19 mouse cellular contexts compared by ENCODE assay signal in the genomic region with DNA sequence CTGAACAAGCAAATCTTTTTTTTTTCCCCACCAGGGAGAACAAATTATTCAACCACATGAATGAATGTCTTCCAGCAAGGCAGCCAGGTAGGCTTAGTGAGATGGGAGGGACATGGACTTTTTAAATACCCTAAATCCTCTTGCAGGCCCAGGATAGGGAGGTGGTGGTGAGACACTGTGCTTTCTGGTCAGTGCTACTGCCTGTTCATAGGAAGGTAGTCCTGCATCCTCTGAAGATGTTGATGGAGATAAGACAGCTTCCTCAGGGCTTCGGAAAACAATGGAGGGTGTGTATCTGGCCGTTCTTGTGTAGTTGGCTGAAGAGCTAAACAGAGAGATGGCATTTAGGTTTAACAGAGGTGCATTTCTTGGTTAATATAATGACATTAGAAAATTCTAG. TPM values are rescaled to one million over a fixed set of nuclear protein-coding genes. Genes with fewer than 3 reads are reported as not detected.
DNase-seq lines count a peak whose midpoint lies in the region; ATAC-seq and TF ChIP-seq lines count a peak whose summit lies in the region.
"Had no signal": no experiment of that assay in that cellular context is flagged by ENCODE, and none has a peak within 500 bp of the region (broad histone marks: within the 10 kb centered on the region; RNA-seq: fewer than 3 reads in every experiment).

No protein-coding gene starts in this region.

- no peak overlapping the region for H3K4me3 ChIP-seq in heart, adult 2 months
- H3K4me3 ChIP-seq in lung, postnatal 0 days (ENCODE audit: low read depth, low read length), result no peak overlapping the region
- H3K4me3 ChIP-seq in brown adipose tissue, adult 24 weeks (ENCODE audit: insufficient read depth, low read depth, low read length), result no peak overlapping the region
- H3K4me3 ChIP-seq: embryonic facial prominence, embryonic 10.5 days; embryonic facial prominence, embryonic 12.5 days; forebrain, embryonic 13.5 days; forebrain, embryonic 15.5 days had no signal

- ATAC-seq in lung, postnatal 0 days, result peak; percentile 49; the same call in 1 of the 2 replicates
- ATAC-seq: forebrain, embryonic 13.5 days; forebrain, embryonic 15.5 days had no signal

- no peak overlapping the region for H3K4me2 ChIP-seq in lung, postnatal 0 days (replicated peaks; ENCODE audit: low read depth, low read length)
- H3K4me2 ChIP-seq: embryonic facial prominence, embryonic 12.5 days; forebrain, embryonic 13.5 days; forebrain, embryonic 15.5 days had no signal

- peaks cover 1% of the 10 kb centered on the region; the same call in 1 of the 2 replicates for H3K4me1 ChIP-seq in heart, adult 2 months (ENCODE audit: control insufficient read depth, insufficient read depth, low read length)
- H3K4me1 ChIP-seq in lung, postnatal 0 days (ENCODE audit: insufficient read depth, low read depth, low read length), result no peaks in the 10 kb centered on the region
- peaks cover 3% of the 10 kb centered on the region; the same call in 1 of the 2 replicates for H3K4me1 ChIP-seq in brown adipose tissue, adult 24 weeks (ENCODE audit: control insufficient read depth, insufficient read depth, insufficient read length, low read length)
- H3K4me1 ChIP-seq: embryonic facial prominence, embryonic 10.5 days; embryonic facial prominence, embryonic 12.5 days; forebrain, embryonic 13.5 days; forebrain, embryonic 15.5 days had no signal

- H3K9me3 ChIP-seq in lung, postnatal 0 days (ENCODE audit: low read length), result no peaks in the 10 kb centered on the region
- H3K9me3 ChIP-seq: embryonic facial prominence, embryonic 10.5 days; embryonic facial prominence, embryonic 12.5 days; forebrain, embryonic 13.5 days; forebrain, embryonic 15.5 days had no signal

- intact Hi-C loops in heart, adult 2 months (cut with DNase I), result no loop called here
- intact Hi-C loops in heart, postnatal 14 days (cut with DNase I), result no loop called here

- 56% methylated on average over 2 of the region's 2 CpGs for WGBS in heart, adult 2 months
- 65% methylated on average over 2 of the region's 2 CpGs for WGBS in lung, postnatal 0 days

- H3K79me2 ChIP-seq in heart, adult 2 months (replicated peaks; ENCODE audit: control insufficient read depth, insufficient read depth, low read length), result no peaks in the 10 kb centered on the region

- no peak for TF ChIP-seq CTCF in heart, adult 2 months (IDR thresholded peaks at IDR 0.05)
- no peak for TF ChIP-seq CTCF in lung, postnatal 0 days (IDR thresholded peaks at IDR 0.05)

- H3K27me3 ChIP-seq in heart, adult 2 months (ENCODE audit: control insufficient read depth, insufficient read depth, low read length), result no peaks in the 10 kb centered on the region
- H3K27me3 ChIP-seq in lung, postnatal 0 days (replicated peaks; ENCODE audit: insufficient read depth, low read length), result no peaks in the 10 kb centered on the region
- H3K27me3 ChIP-seq: embryonic facial prominence, embryonic 12.5 days; forebrain, embryonic 13.5 days; forebrain, embryonic 15.5 days had no signal

- no peaks in the 10 kb centered on the region; the same call in 1 of the 2 replicates for H3K36me3 ChIP-seq in heart, adult 2 months (ENCODE audit: control insufficient read depth, insufficient read depth, low read length)
- no peaks in the 10 kb centered on the region; the same call in 1 of the 2 replicates for H3K36me3 ChIP-seq in lung, postnatal 0 days (ENCODE audit: insufficient read depth, low read length)
- H3K36me3 ChIP-seq: embryonic facial prominence, embryonic 10.5 days; embryonic facial prominence, embryonic 12.5 days; forebrain, embryonic 15.5 days had no signal

- TF ChIP-seq POLR2A in heart, adult 2 months (IDR thresholded peaks at IDR 0.05; ENCODE audit: insufficient read depth, low read depth, low read length), result no peak; the same call in 1 of the 2 replicates

- H3K27ac ChIP-seq in heart, adult 2 months, result peak overlapping the region; percentile 49
- H3K27ac ChIP-seq in lung, postnatal 0 days (ENCODE audit: low read length), result no peak overlapping the region
- H3K27ac ChIP-seq in brown adipose tissue, adult 24 weeks (replicated peaks; ENCODE audit: low read depth, low read length), result peak overlapping the region; percentile 54
- H3K27ac ChIP-seq: embryonic facial prominence, embryonic 10.5 days; embryonic facial prominence, embryonic 12.5 days; forebrain, embryonic 13.5 days; forebrain, embryonic 15.5 days had no signal

- 0 out of 2 replicates have a peak, but pooled peaks have one; percentile 18 for TF ChIP-seq EP300 in heart, adult 2 months (IDR thresholded peaks at IDR 0.05; ENCODE audit: insufficient read depth, low read depth, low read length)
- TF ChIP-seq EP300 in lung, postnatal 0 days (IDR thresholded peaks at IDR 0.05), result no peak

- H3K9ac ChIP-seq in heart, adult 2 months (ENCODE audit: low read depth, low read length), result no peak overlapping the region
- no peak overlapping the region for H3K9ac ChIP-seq in lung, postnatal 0 days (replicated peaks; ENCODE audit: low read depth)
- H3K9ac ChIP-seq: embryonic facial prominence, embryonic 12.5 days; forebrain, embryonic 13.5 days; forebrain, embryonic 15.5 days had no signal

- peak in 1 of 2 experiments; percentile 6 for DNase-seq in heart, adult 2 months
- DNase-seq in heart, postnatal 14 days, result no peak
- DNase-seq in lung, postnatal 0 days (ENCODE audit: low spot score), result peak; percentile 19
- DNase-seq in lung, postnatal 25 days (ENCODE audit: low spot score), result no peak
- no peak for DNase-seq in layer of hippocampus, postnatal 25 days (ENCODE audit: extremely low spot score in 1 of 2, low spot score in 1 of 2)
- DNase-seq: adrenal gland, adult 2 months; adrenal gland, postnatal 10 days; adrenal gland, postnatal 25 days; cerebellum, adult 11-12 months; cerebellum, adult 2 months; cerebellum, adult 9-10 months; cerebellum, postnatal 10 days; cerebellum, postnatal 25 days had no signal

RNA-seq across cellular contexts. Expression of a gene that starts 15.9 kb away (rescaled TPM):
- total RNA-seq in heart, adult 2 months (2021), result 10 to 100 TPM; 26.4 to 30.2 TPM
- 7.5 and 15.4 TPM in 2 replicates for polyA plus RNA-seq in heart, adult 2 months (2012; rRNA removed)
- 10 to 100 TPM; 23.4 to 25.1 TPM for total RNA-seq in heart, postnatal 14 days (2021)
- 3.3 and 3.7 TPM in 2 replicates for polyA plus RNA-seq in lung, postnatal 0 days (2015; fragmentation: Nextera tagmentation; extraction: Ambion mirVana)
- polyA plus RNA-seq in brown adipose tissue, adult 24 weeks (2012; ENCODE audit: insufficient read depth, insufficient read length, missing spikeins), result 9.0 and 17.0 TPM in 2 replicates
- total RNA-seq in layer of hippocampus, postnatal 25 days (2021), result 10 to 100 TPM in 1 of 2 experiments, 1 to 10 TPM in 1; 8.7 to 11.0 TPM

RNA-seq across cellular contexts. Expression of a gene that starts 17.2 kb away (rescaled TPM):
- total RNA-seq in heart, adult 2 months (2021), result under 1 TPM; 0.61 to 0.94 TPM
- 0.29 and 0.32 TPM in 2 replicates for polyA plus RNA-seq in heart, adult 2 months (2012; rRNA removed)
- total RNA-seq in heart, postnatal 14 days (2021), result 1 to 10 TPM; 1.5 to 2.0 TPM
- 1.7 and 2.3 TPM in 2 replicates for polyA plus RNA-seq in lung, postnatal 0 days (2015; fragmentation: Nextera tagmentation; extraction: Ambion mirVana)
- 0.38 TPM in 1 of 2 replicates, not detected in the other for polyA plus RNA-seq in brown adipose tissue, adult 24 weeks (2012; ENCODE audit: insufficient read depth, insufficient read length, missing spikeins)
- under 1 TPM; 0.45 to 0.54 TPM for total RNA-seq in layer of hippocampus, postnatal 25 days (2021)
- total RNA-seq: MEL had no signal

RNA-seq across cellular contexts. Expression of a gene that starts 35.1 kb away (rescaled TPM):
- 1 to 10 TPM; 2.5 to 4.9 TPM for total RNA-seq in heart, adult 2 months (2021)
- 3.6 and 4.1 TPM in 2 replicates for polyA plus RNA-seq in heart, adult 2 months (2012; rRNA removed)
- total RNA-seq in heart, postnatal 14 days (2021), result 1 to 10 TPM; 3.2 to 4.9 TPM
- polyA plus RNA-seq in lung, postnatal 0 days (2015; fragmentation: Nextera tagmentation; extraction: Ambion mirVana), result 9.2 and 11.9 TPM in 2 replicates
- 7.7 and 16.4 TPM in 2 replicates for polyA plus RNA-seq in brown adipose tissue, adult 24 weeks (2012; ENCODE audit: insufficient read depth, insufficient read length, missing spikeins)
- total RNA-seq in layer of hippocampus, postnatal 25 days (2021), result 1 to 10 TPM in 1 of 2 experiments, under 1 TPM in 1; 0.70 to 1.3 TPM
